Mouse (Mus musculus) stomach, embryonic 14.5 days (tissue): ENCODE measurements around the gene Iqcn. TPM values are rescaled to one million over a fixed set of nuclear protein-coding genes. Genes with fewer than 3 reads are reported as not detected.

Experiments
- ATAC-seq: fragments of 200-750 bp; cut with Nextera tagmentation; 2 replicates; pipeline ENCODE4 v1.8.0; 2017; ENCODE audit warnings: low read depth, moderate TSS enrichment; ENCODE audit not compliant: insufficient number of reproducible peaks, insufficient read depth, low FRiP score
- H3K27ac ChIP-seq: fragments of 300-500 bp; sonication (generic); 2 replicates; pipeline ENCODE4 v1.5.1; 2014; ENCODE audit warnings: mild to moderate bottlenecking, low read length, moderate library complexity, mixed read lengths
- H3K27me3 ChIP-seq: fragments of 300-500 bp; sonication (generic); 2 replicates; pipeline ENCODE4 v1.6.1; 2014; ENCODE audit warnings: low read length, control low read depth, mixed read lengths; ENCODE audit not compliant: control insufficient read depth, insufficient read depth
- H3K36me3 ChIP-seq: fragments of 300-500 bp; sonication (generic); 2 replicates; pipeline ENCODE4 v1.6.1; 2014; ENCODE audit warnings: mild to moderate bottlenecking, control low read depth, low read length, moderate library complexity, mixed read lengths; ENCODE audit not compliant: control insufficient read depth, insufficient read depth
- H3K4me1 ChIP-seq: fragments of 300-500 bp; sonication (generic); 2 replicates; pipeline ENCODE4 v1.6.1; 2014; ENCODE audit warnings: low read length, control low read depth, mixed read lengths; ENCODE audit not compliant: control insufficient read depth, insufficient read depth
- H3K4me2 ChIP-seq: fragments of 300-500 bp; sonication (generic); replicated peaks from 2 replicates; pipeline ENCODE4 v1.6.1; 2014; ENCODE audit warnings: low read depth, low read length, control low read depth
- H3K4me3 ChIP-seq: fragments of 300-500 bp; sonication (generic); 2 replicates; pipeline ENCODE4 v1.5.1; 2014; ENCODE audit warnings: low read depth, low read length, control low read depth
- H3K9ac ChIP-seq: fragments of 300-500 bp; sonication (generic); replicated peaks from 2 replicates; pipeline ENCODE4 v1.6.1; 2014; ENCODE audit warnings: low read depth, mild to moderate bottlenecking, control low read depth, low read length, moderate library complexity, mixed read lengths
- H3K9me3 ChIP-seq: fragments of 300-500 bp; sonication (generic); 2 replicates; pipeline ENCODE4 v1.6.1; 2016; ENCODE audit warnings: low read depth, low read length, control low read depth; ENCODE audit not compliant: control insufficient read depth
- WGBS: fragments of 180-500 bp; shearing (Covaris S2); extraction: QIAGEN DNeasy Blood & Tissue Kit; methylation state at CpG from one replicate; pipeline ENCODE4 v1.1.7; 2014; 5-methylcytosine and 5-hydroxymethylcytosine counted together
- polyA plus RNA-seq: library from polyadenylated mRNA; unstranded; fragments of >200 nt; fragmentation: Nextera tagmentation; extraction: Ambion mirVana; gene quantifications from 2 replicates; pipeline ENCODE4 v1.2.1, GENCODE M21; 2014

Gene Iqcn
- polyA plus RNA-seq, 1 experiment from 2014 or later = 0.06 TPM

DNA sequence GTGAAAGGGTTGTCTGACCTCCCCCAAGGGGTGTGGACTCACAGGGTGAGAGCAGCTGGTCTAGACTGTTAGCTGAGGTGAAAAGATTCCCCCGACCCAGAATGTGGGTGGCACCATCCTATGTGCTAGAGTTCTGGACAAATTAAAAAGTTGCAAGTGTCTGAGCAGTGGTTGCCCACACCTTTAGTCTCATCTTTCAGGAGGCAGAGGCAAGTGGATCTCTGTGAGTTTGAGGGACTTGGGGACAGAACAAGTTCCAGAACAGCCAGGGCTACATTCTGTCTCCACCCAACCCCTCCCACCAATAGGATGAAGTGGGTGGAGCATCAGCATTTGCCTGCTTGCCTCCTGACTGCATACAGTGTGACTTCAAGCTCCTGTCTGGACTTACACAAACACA, 58.9 kb downstream of the Iqcn start:
- H3K4me1 ChIP-seq = peaks cover 23% of the 10 kb centered on the region; the same call in 1 of the 2 replicates
- H3K27me3 ChIP-seq = no peaks in the 10 kb centered on the region
- H3K4me2 ChIP-seq = no peak overlapping the region
- no peaks in the 10 kb centered on the region for H3K9me3 ChIP-seq
- no peak overlapping the region for H3K9ac ChIP-seq
- H3K4me3 ChIP-seq = no peak overlapping the region
- no peak overlapping the region for H3K27ac ChIP-seq
- WGBS = 68% methylated on average over 1 of the region's 1 CpGs
- H3K36me3 ChIP-seq = peaks cover 15% of the 10 kb centered on the region
- no peak for ATAC-seq

DNA sequence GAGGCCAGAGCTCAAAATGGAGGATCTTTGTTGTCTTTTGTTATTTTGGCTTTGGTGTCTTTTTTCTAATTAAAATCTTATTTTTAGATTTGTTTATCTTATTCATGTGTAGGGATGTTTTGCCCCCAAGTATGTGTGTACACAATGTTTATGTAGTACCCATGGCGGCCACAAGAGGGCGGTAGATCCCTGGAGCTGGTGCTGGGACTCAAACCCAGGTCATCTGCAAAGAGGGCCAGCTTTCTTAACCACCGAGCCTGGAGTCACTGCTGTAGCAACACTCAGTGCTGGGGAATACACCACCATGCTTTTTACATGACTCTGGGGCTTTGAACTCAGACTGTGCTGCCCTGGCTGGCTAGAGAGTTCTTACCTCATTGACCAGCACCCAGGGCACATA, 60.1 kb downstream of the Iqcn start:
- no peaks in the 10 kb centered on the region for H3K9me3 ChIP-seq
- no peak overlapping the region for H3K4me2 ChIP-seq
- H3K27me3 ChIP-seq = no peaks in the 10 kb centered on the region
- H3K36me3 ChIP-seq = peaks cover 9% of the 10 kb centered on the region
- peak overlapping the region; percentile 56; the same call in 1 of the 2 replicates for H3K27ac ChIP-seq
- no peak overlapping the region for H3K4me3 ChIP-seq
- WGBS = 9% methylated on average over 3 of the region's 3 CpGs
- ATAC-seq = no peak
- no peak overlapping the region for H3K9ac ChIP-seq
- peaks cover 23% of the 10 kb centered on the region; the same call in 1 of the 2 replicates for H3K4me1 ChIP-seq

DNA sequence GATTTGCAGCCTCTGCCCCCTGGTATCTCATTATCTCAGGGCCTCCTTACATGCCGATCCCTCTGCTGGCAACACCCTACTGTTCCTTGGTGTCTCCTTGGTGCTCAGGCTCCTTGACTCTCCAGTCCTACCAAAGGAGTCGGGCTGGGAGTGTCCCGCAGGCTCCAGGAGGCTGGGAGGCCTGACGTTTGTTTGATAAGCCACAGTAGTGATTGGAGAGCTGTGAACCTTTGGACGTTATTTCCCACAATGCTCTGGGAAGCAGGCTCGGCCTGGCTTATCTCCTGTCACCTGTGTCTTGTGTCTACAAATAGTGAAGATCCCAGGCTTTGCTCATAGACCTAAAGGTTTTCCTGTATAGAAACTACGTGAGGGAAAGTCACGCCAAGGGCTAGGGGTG, 60.8 kb downstream of the Iqcn start:
- no peak overlapping the region for H3K4me3 ChIP-seq
- H3K4me2 ChIP-seq = no peak overlapping the region
- no peaks in the 10 kb centered on the region for H3K27me3 ChIP-seq
- peak; percentile 20; the same call in 1 of the 2 replicates for ATAC-seq
- no peak overlapping the region for H3K9ac ChIP-seq
- peaks cover 10% of the 10 kb centered on the region for H3K36me3 ChIP-seq
- H3K9me3 ChIP-seq = no peaks in the 10 kb centered on the region
- H3K27ac ChIP-seq = peak overlapping the region; percentile 56; the same call in 1 of the 2 replicates
- peaks cover 22% of the 10 kb centered on the region; the same call in 1 of the 2 replicates for H3K4me1 ChIP-seq
- WGBS = 65% methylated on average over 8 of the region's 8 CpGs

GRCm38 (mm10) chr8:70764676-70765075, 61.4 kb downstream of the Iqcn start:
- no peaks in the 10 kb centered on the region for H3K9me3 ChIP-seq
- H3K9ac ChIP-seq = no peak overlapping the region
- no peak overlapping the region for H3K4me3 ChIP-seq
- H3K27me3 ChIP-seq = no peaks in the 10 kb centered on the region
- H3K4me2 ChIP-seq = 0 out of 2 replicates have a peak overlapping the region, but pooled peaks have one; percentile 90
- 83% methylated on average over 13 of the region's 13 CpGs for WGBS
- H3K4me1 ChIP-seq = peaks cover 16% of the 10 kb centered on the region; the same call in 1 of the 2 replicates
- peaks cover 10% of the 10 kb centered on the region for H3K36me3 ChIP-seq
- ATAC-seq = no peak
- peak overlapping the region; percentile 58; the same call in 1 of the 2 replicates for H3K27ac ChIP-seq

GRCm38 (mm10) chr8:70765329-70765728, 62.1 kb downstream of the Iqcn start:
- no peak for ATAC-seq
- Histone ChIP-seq H3K4me3 (peak overlapping the region; percentile 42), H3K4me1 (peaks cover 11% of the 10 kb centered on the region; the same call in 1 of the 2 replicates), H3K36me3 (peaks cover 13% of the 10 kb centered on the region), H3K27ac (peak overlapping the region; percentile 53; the same call in 1 of the 2 replicates), H3K9ac (0 out of 2 replicates have a peak overlapping the region, but pooled peaks have one; percentile 30), H3K4me2 (peak overlapping the region; percentile 90), H3K9me3 (no peaks in the 10 kb centered on the region), H3K27me3 (no peaks in the 10 kb centered on the region)
- WGBS = 70% methylated on average over 9 of the region's 9 CpGs

DNA sequence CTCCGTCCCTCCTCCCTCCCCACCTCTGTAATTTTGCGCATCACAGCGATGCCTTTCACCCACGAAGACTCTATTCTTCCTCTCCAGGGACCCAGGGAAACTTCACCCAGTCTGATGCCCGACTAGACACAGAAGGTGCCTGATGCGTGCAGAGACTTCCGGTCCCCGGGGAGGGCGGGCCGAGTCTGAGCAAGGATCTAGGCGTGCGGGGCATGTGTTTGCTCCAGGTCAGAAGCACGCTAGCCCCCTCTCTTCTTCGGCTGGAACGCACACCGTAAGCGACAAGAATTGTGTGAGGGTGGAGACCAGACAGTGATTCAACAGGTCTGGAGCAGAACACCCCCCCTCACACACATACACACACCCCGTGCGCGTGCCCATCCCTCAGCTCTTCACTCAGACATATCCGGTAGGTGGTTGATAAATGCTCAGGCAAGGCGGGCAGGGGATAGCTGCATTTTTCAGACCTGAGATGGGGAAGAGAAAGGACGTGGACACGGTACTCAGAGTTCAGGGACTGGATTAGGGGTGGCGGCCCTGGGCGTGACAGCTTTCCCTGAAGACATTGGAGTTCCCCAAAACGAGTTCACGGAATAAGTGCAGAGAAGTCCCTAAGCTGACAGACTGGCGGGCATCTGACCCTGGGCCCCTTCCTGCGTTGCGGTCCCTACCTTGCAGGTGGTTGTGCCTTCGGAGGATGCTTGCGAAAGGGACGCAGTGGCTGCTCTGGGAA, 62.7 kb downstream of the Iqcn start:
- peaks cover 11% of the 10 kb centered on the region; the same call in 1 of the 2 replicates for H3K4me1 ChIP-seq
- peak overlapping the region; percentile 30; the same call in 1 of the 2 replicates for H3K9ac ChIP-seq
- peaks cover 20% of the 10 kb centered on the region for H3K36me3 ChIP-seq
- under 1% methylated on average over 34 of the region's 34 CpGs for WGBS
- no peaks in the 10 kb centered on the region for H3K9me3 ChIP-seq
- peak overlapping the region; percentile 42 for H3K4me3 ChIP-seq
- ATAC-seq = no peak
- H3K27me3 ChIP-seq = no peaks in the 10 kb centered on the region
- peak overlapping the region; percentile 90 for H3K4me2 ChIP-seq
- peak overlapping the region; percentile 72; the same call in 1 of the 2 replicates for H3K27ac ChIP-seq

GRCm38 (mm10) chr8:70766571-70767440, 63.5 kb downstream of the Iqcn start:
- peak overlapping the region; percentile 42 for H3K4me3 ChIP-seq
- peak overlapping the region; percentile 30; the same call in 1 of the 2 replicates for H3K9ac ChIP-seq
- peaks cover 6% of the 10 kb centered on the region; the same call in 1 of the 2 replicates for H3K4me1 ChIP-seq
- H3K36me3 ChIP-seq = peaks cover 28% of the 10 kb centered on the region
- 7% methylated on average over 21 of the region's 21 CpGs for WGBS
- H3K27ac ChIP-seq = peak overlapping the region; percentile 72; the same call in 1 of the 2 replicates
- H3K9me3 ChIP-seq = no peaks in the 10 kb centered on the region
- H3K4me2 ChIP-seq = peak overlapping the region; percentile 90
- ATAC-seq = peak; percentile 73
- no peaks in the 10 kb centered on the region for H3K27me3 ChIP-seq
